Mouse (Mus musculus): ENCODE measurements around the gene 1700042G07Rik. TPM values are rescaled to one million over a fixed set of nuclear protein-coding genes. Genes with fewer than 3 reads are reported as not detected.
A peak's percentile ranks its signal among the peaks of the same experiment; 100 is the strongest.

1700042G07Rik gene
- not detected for total RNA-seq (2021)

DNA sequence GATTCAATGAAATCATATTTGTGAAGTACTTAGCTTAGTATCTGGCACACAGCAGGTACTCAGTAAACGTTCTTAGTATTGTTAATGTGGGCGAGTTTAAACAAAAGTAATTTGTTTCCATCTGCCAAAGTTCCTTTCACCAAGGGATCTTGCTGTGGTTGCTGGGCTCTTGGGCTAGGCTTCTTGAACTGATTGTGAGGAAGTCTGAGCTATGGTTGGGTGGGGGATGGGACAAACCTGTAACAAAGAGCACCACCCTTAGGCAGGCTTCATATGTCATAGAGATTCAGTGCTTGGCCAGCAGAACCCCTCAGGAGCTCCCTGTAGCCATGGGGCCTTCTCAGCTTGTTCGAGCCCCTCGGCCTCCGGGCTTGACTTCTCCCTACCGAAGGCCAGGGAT lies at the start of gene 1700042G07Rik, which contains the start of gene Gm49337:
Gene 1700042G07Rik, plus strand, starts transcription at position 301 of the 400 bp plus-strand sequence.
Gene Gm49337, plus strand, starts transcription at position 313 of the 400 bp plus-strand sequence.
- no peak for DNase-seq

DNA sequence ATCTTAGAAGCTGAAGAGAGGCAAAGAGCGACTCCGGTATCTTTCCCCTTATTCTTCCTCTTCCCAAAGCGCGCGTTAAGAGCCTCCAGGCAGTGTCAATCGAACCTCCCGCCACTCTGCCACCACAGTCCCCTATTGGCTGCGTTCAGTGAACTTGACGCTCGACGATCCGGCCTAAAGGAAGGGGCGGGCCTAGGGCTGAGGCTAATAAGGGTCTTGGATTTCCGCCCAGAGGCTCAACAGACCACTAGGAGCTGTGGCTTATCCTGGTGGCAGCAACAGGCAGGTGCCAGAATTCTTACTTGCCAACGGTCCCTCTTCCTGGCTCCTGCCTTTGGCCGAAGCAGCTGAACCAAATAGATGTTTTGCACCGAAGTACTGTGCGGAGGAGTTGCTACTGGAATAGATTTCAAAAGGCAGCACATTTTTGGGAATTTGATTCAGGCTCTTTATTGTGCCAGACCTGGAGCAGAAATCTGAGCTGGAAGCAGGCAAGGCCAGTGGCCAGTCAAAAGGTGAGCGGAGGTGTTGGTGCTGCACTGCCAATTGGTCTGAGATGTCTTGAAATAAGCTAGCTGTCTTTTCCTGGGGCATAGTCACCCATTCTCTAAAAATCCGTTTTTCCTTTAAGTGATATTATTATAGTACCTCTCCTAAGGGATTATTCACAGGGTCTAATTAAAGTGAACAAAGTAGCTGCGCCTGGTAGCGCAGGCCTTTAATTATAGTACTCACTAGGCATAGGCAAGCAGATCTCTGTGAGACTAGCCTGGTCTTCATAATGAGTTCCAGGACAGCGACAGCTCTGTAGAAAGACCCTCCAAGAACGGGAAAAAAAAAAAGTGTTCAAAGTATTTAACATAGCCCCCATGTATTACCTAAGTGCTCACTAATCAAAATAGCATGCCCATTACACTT lies 49.3 kb upstream of the 1700042G07Rik start, which contains the start of the genes Rad54l and Pomgnt1:
Gene Rad54l, minus strand, starts transcription at position 89 of the 918 bp plus-strand sequence.
Gene Pomgnt1, plus strand, starts transcription at position 239 of the 918 bp plus-strand sequence.
- DNase-seq, result peak; percentile 75 to 78

DNA sequence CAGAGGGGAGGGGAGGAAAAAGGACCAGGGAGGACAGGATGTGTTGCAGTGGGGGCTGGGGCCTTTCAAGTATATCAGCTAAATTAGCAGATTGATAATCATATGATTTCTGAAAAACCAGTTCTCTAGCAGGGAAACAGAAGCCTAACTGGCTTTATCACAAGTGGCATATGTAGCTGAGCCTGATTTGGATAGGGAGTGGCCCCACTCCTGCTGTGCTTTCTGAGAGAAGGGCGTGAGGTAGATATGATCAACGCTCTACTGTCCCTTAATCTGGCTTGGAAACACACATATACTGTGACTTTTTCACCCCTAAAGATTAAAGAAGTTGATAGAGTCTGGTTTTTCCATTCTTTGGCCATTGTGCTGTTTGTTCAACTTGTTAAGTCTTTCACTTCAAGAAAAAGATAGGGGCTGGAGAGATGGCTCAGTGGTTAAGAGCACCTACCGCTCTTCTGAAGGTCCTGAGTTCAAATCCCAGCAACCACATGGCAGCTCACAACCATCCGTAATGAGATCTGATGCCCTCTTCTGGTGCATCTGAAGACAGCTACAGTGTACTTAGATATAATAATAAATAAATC lies 47.3 kb upstream of the 1700042G07Rik start:
- DNase-seq, result no peak

DNA sequence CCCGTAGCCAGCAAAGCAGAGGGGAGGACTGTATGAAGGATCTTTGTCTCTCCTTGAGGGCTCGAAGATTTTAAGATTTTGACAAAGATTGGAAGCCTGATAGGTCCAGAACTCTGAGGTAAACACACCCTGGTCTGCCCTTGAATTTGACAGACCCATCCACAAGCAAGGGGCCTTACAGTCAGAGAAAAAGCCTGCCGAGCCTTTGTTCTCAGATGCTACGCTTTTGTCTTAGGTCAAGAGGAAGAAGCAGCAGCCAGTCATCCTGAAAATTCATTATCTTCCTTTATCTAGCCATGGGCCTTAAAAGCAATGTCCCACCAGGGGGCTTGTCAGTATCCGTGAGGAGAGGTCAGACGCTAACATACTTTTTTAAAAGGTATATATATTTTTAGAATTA lies 45.2 kb upstream of the 1700042G07Rik start:
- no peak for DNase-seq

DNA sequence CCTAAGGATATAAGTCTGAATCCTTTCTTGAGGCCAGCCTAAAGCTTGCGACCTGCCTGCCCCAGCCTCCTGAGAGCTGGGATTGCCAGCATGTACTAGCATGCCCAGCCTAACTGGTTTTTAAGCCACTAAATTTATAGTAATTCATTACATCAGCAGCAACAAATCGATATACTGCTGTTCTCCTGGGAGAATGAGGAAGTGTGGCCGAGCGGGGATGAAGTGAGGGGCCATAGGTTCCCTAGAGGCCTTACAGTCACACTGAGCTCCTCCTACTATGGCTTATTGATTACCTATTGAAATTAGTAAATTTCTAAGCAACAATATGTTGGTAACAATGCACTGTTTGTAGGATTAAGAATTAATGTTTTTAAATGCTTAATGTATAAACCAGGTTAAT lies 40.0 kb upstream of the 1700042G07Rik start:
- no peak for DNase-seq

DNA sequence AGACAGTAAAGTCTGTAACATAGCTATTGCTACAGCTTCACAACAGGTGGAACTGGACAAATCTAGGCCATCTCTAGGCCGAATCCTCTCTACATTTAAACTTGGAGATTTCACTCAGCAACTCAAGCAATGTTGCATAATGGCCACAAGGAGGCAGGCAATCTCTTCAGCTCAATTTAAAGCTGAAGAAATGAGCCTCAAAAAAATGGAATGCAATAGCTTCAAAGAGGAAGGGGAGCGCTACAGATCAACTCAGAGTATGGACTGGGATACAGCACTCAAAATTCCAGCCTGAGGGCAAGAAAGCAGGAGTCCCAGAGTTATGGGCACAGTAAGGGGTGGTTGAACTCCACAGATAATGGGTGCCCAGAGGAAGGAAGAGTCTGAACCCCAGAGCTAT lies 38.2 kb upstream of the 1700042G07Rik start:
- no peak for DNase-seq

DNA sequence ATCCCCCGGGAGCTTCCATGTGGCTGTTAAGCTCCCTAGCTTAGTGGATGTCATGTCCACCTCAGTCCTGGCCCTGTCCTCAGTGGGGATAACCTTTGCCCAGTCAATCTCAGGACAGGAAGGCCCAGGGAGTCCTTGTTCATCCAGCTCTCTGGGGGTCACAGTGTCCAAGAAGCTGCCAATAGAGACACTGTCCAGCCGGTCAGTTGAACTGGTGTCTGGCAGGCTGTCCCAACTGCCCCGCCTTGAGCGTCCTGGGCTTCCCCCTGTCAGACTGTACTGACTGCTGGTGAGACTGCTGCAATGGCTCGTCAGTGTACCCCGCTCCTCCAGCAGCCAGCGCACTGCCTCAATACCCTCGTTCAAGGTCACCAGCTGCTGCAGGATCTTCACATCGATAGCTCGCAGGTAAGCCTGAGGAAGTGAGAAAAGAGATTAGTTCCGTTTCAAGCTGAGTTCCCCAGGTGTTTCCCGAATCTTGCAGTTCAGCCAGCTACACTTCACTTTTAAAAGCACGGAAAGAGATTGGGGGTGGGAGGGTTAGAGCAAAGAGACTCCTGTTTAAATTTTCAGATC lies 35.7 kb upstream of the 1700042G07Rik start:
- DNase-seq, result no peak

DNA sequence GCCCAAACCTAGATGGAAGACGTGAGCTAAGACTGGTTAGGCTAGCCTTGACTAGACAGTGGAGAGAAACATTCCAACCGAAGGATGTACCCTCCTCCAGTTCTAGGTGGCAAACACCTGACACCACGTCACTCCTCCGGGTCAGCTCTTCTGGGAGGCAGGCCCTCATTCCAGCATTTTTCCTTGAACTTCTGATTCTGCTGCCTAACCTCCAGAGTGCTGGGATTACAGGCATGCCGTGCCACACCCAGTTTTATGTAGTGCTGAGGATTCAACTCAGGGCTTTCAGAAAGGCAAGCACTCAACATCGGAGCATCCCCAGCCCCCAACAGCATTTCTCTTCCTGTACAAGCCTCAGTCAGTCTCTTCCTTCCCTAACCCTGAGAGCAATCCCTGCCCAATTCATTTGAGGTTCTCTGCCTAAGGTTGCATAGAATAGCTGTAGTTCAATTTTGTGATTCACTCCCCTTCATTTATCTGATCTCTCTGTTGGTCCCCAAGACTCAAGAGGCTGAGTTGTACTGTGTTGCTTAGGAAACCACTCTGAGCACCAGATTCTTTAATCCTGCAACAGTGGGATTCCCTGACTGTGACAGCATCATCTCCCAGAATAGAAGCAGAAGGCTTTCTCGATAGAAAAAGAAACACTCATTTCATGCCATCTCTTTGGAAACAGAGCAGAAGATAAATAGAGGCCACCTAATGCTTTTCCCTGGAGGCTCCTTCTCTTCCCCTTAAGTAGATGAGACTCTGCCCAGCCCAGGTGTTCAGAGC lies 32.2 kb upstream of the 1700042G07Rik start:
- no peak for DNase-seq

DNA sequence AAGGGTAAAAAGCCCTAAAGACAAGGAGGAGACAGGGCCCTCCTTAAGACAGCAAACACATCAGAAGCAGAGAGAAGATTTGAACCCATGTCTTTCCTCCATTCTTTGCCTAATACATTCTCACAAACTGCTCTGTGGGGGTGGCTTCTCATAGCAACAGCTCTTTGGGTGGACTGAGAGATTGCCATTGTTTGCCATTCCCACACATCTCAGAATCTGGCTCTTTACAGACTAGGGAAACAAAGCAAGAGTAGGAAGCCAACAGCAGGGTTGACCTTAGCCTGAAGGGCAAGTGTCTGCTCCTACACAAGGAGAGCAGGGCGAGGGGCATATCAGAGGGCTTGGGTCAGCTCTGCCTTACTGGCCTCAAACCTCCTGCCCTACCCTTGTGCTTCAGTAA lies 31.4 kb upstream of the 1700042G07Rik start:
- DNase-seq, result no peak

DNA sequence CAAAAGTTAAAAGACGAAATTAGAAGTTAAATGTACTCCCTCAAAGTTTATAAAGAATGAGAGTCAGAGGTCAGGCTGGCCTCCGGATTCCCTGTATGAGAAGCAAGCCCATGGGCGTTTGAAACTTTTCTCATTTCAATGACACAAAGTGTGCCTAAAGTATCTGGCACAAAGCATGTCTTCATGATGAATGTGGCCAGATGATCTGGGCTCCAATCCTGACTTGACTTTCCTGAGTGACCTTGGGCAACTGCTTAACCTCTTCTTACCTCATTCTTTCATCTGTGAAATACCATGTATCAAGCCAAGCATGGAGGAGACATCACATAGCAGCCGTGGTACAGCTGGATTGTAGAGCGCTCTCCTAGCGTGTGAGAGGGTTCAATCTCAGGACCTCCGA lies 30.9 kb upstream of the 1700042G07Rik start:
- DNase-seq, result no peak

DNA sequence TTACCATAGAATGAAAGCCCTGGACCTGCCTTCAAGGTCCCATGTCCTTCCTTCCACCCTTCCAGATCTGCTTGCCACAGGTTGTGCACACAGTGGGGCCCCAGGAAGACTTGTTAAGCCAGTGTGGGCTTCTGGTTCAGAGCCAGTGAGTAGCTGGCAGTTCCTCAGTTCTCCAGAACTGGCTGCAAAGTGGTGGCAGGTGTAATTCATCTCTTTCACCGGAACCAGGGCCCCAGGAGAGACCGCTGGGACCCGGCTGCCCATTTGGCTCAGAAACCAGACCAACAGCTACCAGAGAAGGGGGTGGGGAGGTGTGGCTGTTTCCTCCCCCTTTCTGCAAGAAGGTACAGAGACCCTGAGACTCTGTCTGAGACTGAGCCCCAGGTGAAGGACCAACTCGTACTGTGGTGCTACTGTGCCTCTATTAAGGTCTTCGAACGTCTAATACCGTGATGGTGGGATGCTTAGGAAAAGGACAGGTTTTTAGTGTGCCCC lies 29.8 kb upstream of the 1700042G07Rik start:
- DNase-seq, result no peak

DNA sequence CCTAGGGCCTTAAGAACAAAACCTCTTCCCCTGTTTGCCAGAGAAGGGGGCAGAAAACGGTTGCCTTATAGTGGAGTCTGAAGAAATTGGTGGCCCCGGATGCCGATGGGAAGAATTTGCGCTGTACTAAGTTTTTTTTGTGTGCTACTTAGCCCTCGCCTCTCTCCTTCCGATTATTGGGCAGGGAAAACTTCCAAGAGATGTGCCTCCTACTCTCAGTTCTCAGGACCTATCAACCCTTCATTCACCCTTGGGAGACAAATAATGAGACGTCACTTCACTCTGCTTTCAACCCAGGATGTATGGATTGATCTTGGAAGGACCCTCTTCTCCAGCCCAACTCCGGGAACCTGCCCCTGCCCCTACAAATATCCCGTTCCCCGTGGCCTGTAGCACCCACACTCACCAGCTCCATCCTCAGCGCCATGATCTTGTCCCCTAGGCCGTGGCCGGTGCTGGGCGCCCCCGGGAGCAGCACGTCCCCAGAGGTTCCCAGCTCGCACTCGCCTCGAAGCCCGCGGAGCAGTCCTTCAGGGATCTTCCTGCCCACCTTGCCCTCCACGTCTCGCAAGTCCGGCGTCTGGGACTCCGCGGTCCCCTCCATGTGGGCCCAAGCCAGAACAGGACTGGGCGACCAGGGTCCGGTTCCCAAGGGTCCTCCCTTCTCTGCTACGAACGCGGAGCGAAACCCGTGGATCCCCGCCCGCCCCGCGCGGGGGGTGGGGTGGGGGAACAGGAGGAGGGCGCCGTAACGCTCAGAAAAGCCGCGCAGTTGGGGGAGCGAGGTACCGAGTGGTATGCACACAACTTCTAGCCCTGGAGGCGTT lies 29.1 kb upstream of the 1700042G07Rik start:
- peak; percentile 74 to 76 for DNase-seq

DNA sequence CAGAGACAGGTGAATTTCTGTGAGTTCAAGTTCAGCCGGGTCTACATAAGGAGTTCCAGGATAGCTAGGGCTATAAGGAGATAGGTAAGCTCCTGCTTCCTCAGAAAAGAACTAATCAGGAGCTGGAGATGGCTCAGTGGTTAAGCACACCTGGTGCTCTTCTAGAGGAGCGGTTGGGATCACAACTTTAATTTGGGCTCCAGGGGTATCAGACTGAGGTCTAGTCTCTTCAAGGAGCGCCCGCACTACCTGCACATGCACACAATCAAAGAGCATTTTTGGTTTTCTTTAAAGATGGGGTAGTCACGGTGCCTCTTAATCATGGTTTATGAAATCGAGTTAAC lies 23.4 kb upstream of the 1700042G07Rik start:
- no peak for DNase-seq

DNA sequence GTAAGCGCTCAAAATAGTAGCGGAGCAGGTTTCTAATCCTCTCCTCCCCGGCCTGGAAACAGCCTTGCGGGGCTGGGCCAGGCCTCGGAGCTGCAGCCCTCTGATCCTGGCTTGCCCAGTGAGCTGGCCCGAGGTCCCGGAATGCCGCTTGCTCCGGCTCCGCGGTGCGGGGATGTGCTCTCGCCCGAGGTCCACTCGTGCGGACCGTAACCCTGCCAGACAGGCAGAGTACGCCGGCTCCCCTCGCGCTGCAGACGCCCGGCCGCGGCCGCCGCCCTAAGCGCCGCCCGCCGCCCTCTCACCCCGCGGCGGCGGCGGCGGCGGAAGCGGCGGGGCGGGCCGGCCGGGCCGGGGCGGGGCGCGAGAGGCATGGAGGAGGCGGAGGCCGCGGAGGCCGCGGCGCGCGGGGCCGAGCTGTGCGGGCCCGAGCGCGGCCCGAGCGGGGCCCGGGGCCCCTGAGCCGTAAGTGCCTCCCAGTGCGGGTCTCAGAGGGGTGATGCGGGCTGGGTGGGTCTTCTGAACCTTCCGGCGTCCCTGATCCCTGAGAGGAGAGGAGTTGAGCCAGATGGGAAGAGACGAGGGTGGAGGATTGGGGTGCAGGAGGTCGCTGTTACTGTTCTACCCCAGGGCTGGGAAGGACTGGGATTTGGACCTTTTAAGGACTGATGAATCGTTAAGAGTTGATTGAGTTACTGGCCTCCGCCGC lies 22.9 kb upstream of the 1700042G07Rik start:
- DNase-seq, result peak; percentile 49 to 60

DNA sequence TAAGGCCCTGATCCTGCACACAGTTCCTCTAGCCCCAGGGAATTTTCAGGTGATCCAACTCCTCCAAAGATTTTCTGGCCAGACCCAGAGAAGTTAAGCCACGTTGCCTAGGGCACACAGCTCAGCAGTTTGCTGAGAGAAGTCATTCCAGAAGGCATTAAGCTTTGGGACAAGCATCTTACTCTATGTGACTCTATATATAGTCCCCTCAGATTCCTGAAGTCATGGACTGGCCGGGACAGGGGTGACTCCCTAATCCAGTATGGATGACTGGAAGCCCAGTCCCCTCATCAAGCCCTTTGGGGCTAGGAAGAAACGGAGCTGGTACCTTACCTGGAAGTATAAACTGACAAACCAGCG lies 22.3 kb upstream of the 1700042G07Rik start:
- DNase-seq, result no peak

DNA sequence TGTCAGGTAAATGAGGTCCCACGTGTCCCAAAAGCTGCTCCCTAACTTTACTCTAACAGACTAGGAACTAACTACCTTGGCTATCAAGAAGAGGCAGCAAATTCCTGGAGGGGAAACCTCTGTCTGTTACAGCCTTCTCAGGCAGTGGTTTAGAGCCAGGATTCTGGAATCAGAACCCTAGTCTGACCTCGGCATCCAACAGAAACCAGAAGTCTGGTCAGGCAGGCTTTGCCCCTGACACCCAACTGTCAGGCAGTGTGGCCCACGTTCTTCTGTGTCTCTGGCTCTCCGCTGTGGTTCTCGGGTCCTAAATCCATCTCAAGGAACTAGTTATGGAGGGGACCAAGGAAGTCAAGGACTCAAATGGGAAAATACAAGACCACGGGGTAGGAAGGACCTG lies 21.9 kb upstream of the 1700042G07Rik start, which contains the start of gene Lurap1:
Gene Lurap1, minus strand, starts transcription at position 101 of the 400 bp plus-strand sequence.
- no peak for DNase-seq

DNA sequence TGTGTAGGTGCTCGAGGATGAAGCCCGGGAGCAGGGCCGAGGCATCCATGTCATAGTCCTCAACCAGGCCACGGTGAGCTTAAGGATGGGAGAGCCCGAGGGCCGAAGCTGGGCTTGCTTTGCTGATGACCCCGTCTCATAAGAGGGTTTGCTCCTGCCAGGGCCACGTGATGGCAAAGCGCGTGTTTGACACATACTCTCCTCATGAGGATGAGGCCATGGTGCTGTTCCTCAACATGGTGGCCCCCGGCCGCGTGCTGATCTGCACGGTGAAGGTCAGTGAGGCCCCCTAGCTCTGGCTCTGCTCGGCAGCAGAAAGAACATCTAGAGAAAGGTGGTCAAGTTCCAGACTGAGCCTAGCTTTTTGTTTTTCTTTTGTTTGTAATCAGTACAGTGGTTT lies 20.5 kb upstream of the 1700042G07Rik start:
- no peak for DNase-seq

DNA sequence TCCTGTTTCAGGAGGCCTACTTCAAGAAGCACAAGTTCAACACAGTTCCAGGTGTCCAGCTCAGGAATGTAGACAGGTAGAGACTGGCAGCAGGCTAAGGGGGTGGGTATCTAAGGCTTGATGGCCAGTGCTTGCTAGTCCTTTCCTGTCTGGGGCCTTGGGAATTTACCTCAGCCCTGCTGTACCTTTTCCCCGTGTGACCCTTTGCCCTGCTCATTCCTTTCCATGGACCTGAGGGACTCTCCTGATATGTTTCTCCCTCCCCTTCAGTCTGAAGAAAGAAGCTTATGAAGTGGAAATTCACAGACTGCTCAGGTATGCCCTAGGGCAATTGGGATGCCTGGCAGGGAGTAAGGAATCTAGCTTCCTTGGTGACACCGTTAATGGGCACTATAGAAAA lies 15.3 kb upstream of the 1700042G07Rik start:
- DNase-seq, result no peak

DNA sequence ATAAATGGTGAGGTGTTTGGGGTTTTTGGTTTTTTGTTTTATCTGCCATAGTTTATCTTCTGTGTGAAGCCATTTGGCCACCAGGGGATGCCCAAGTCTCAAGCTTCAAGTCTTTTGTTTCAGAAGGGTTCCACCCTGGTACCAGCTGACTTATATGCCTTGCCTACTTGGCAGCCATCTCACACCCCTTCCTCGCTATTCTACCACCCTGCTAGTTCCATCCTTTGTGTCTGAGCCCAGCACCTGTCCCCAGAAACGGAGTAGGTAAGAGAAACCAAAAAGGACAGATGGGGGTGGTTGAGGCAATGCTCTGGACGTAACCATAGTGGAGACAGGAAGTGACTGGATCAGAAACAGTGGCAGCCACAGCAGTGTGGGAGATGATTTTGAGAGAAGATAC lies 13.3 kb upstream of the 1700042G07Rik start:
- DNase-seq, result no peak

DNA sequence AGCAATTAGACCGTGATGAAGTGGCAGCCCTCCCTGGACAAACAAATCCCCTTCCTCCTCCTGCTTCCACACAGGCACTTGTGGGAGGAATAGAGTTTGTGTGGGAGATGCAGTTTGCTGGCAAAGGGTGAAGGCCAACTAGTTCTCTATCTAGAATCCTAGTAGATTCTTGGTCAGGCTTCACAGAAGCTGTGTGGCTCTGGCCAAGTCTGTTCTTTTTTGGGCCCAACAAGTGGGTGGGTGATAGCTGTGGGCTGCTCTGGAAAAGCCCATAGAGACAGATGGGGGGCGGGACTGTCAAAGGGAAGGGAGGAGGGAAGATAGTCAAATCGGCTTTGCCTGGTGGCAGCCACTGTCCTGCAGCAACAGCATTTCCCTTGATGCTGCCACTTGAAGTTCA lies 12.4 kb upstream of the 1700042G07Rik start:
- DNase-seq, result peak; percentile 69 to 70

DNA sequence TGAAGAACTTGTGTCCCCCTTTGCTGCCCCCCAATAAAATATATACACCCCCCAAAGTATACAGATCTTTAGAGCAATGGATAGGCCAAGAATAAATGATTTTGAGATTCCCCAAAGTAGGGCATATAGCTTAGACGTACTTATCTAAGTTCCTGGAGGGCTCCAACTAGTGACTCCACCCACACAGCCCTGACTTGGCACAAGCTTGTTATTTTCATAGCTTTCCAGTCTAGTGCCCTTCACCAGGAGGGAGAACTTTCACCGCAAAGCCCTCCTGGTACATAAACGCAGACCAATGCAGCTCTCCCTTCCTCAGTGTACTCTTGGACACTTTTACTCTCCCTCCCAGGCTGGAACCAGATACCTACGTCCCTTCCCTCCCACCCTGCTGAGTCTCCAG lies 11.0 kb upstream of the 1700042G07Rik start:
- no peak for DNase-seq

Data from layer of hippocampus, postnatal 36 days (tissue).